Mouse (Mus musculus) midbrain, embryonic 16.5 days (tissue): ENCODE data around the gene Zbtb37. TPM values are rescaled to one million over a fixed set of nuclear protein-coding genes. Genes with fewer than 3 reads are reported as not detected.

Experiments
- ATAC-seq: fragments of 200-750 bp; cut with Nextera tagmentation; 2 replicates; pipeline ENCODE4 v1.8.0; 2017; ENCODE audit warnings: moderate TSS enrichment
- H3K27ac ChIP-seq: fragments of 300-500 bp; sonication (generic); 2 replicates; pipeline ENCODE4 v1.5.1; 2014; ENCODE audit warnings: mild to moderate bottlenecking, low read length, mixed read lengths
- H3K27me3 ChIP-seq: fragments of 300-500 bp; sonication (generic); 2 replicates; pipeline ENCODE4 v1.6.1; 2014; ENCODE audit warnings: low read depth, low read length, mixed read lengths; ENCODE audit not compliant: control insufficient read depth, insufficient read depth
- H3K36me3 ChIP-seq: fragments of 300-500 bp; sonication (generic); 2 replicates; pipeline ENCODE4 v1.6.1; 2014; ENCODE audit warnings: mild to moderate bottlenecking, low read length, moderate library complexity, mixed read lengths; ENCODE audit not compliant: control insufficient read depth, insufficient read depth
- H3K4me1 ChIP-seq: fragments of 300-500 bp; sonication (generic); 2 replicates; pipeline ENCODE4 v1.6.1; 2014; ENCODE audit warnings: mild to moderate bottlenecking, low read length, mixed read lengths; ENCODE audit not compliant: control insufficient read depth, insufficient read depth
- H3K4me2 ChIP-seq: fragments of 300-500 bp; sonication (generic); 2 replicates; pipeline ENCODE4 v1.6.1; 2014; ENCODE audit warnings: mild to moderate bottlenecking, low read length, mixed read lengths
- H3K4me3 ChIP-seq: fragments of 300-500 bp; sonication (generic); 2 replicates; pipeline ENCODE4 v1.5.1; 2014; ENCODE audit warnings: low read depth, mild to moderate bottlenecking, low read length, moderate library complexity, mixed read lengths
- H3K9ac ChIP-seq: fragments of 300-500 bp; sonication (generic); 2 replicates; pipeline ENCODE4 v1.6.1; 2014; ENCODE audit warnings: low read depth, low read length, mixed read lengths
- H3K9me3 ChIP-seq: fragments of 300-500 bp; sonication (generic); replicated peaks from 2 replicates; pipeline ENCODE4 v1.6.1; 2014; ENCODE audit warnings: mild to moderate bottlenecking, low read length, mixed read lengths; ENCODE audit not compliant: control insufficient read depth, poor library complexity, severe bottlenecking
- WGBS: fragments of 180-500 bp; shearing (Covaris S2); extraction: QIAGEN DNeasy Blood & Tissue Kit; methylation state at CpG from one replicate; pipeline ENCODE4 v1.1.7; 2014; 5-methylcytosine and 5-hydroxymethylcytosine counted together
- polyA plus RNA-seq: library from polyadenylated mRNA; unstranded; fragments of >200 nt; fragmentation: Nextera tagmentation; extraction: Ambion mirVana; gene quantifications from 2 replicates; pipeline ENCODE4 v1.2.1, GENCODE M21; 2015

Gene Zbtb37
- polyA plus RNA-seq, 1 experiment from 2014 or later, result 15.8 TPM

DNA sequence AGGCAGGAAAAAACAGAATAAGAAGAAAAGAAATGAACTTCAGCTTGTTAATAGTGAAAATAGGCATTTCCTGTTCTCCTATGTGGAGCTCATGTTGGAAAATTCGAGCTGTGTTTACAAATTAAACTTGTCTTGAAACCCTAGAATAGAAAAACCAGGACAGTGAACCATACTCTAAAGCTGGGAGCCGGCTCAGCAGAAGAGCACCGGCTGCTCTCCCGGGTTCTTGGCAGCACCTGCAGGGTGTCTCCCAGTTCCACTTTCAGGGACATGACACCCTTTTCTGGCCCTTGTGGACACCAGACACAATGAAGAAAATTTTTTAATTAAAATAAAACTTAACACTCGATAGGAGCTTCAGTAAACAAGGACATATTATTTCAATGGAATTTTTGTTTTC is 66.0 kb downstream of the Zbtb37 start:
- 89% methylated on average over 5 of the region's 5 CpGs for WGBS
- no peaks in the 10 kb centered on the region for H3K4me1 ChIP-seq
- no peak for ATAC-seq

DNA sequence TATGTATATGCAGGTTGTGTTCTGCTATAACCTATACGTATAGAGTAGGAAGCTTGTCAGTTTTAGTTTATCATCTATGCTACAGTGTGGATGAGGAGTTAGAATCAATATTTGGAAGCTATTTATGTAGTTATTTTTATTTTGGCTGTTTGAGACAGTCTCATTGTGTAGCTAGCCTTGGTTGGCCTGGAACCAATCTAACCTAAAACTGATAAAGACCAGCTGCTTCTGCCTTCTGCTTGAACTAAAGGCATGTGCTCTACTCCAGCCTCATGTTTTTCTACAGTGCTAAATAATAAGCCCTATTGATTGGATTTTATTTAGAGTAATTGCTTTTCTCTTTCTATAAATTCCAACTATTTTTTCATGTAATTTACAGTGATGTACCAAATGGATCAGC is 67.4 kb downstream of the Zbtb37 start:
- Histone ChIP-seq H3K4me2 (no peak overlapping the region), H3K9me3 (no peaks in the 10 kb centered on the region), H3K4me3 (no peak overlapping the region), H3K4me1 (no peaks in the 10 kb centered on the region), H3K27ac (no peak overlapping the region), H3K36me3 (peaks cover 34% of the 10 kb centered on the region), H3K9ac (no peak overlapping the region), H3K27me3 (no peaks in the 10 kb centered on the region)
- ATAC-seq, result no peak
- WGBS, result 94% methylated on average over 1 of the region's 1 CpGs

More for the DNA sequence above, 66.0 kb downstream of the Zbtb37 start:
- Histone ChIP-seq H3K4me2 (no peak overlapping the region), H3K9me3 (no peaks in the 10 kb centered on the region), H3K9ac (no peak overlapping the region), H3K27me3 (no peaks in the 10 kb centered on the region), H3K36me3 (peaks cover 24% of the 10 kb centered on the region), H3K4me3 (no peak overlapping the region), H3K27ac (no peak overlapping the region)

DNA sequence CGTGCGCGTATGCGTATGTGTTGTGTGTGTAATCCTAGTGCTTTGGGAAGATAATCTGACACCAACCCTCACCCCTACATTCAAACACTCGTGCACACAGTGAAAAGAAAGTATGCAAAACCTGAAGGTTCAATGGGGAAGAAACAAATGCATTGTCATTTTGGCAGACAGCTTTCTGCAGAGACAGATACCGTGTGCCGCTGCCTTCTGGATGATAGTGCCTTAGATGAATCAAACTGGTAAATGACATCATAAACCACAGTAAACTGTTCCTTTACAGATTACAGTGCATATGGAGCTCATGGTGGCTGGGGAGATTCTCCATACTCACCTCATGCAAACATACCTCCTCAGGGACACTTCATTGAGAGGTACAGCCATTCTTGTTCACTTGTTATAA is 71.5 kb downstream of the Zbtb37 start:
- 92% methylated on average over 7 of the region's 7 CpGs for WGBS
- H3K4me2 ChIP-seq, result no peak overlapping the region
- no peak overlapping the region for H3K4me3 ChIP-seq
- ATAC-seq, result no peak
- H3K9ac ChIP-seq, result no peak overlapping the region
- no peaks in the 10 kb centered on the region for H3K9me3 ChIP-seq
- H3K27me3 ChIP-seq, result no peaks in the 10 kb centered on the region
- no peaks in the 10 kb centered on the region for H3K4me1 ChIP-seq
- H3K36me3 ChIP-seq, result peaks cover 38% of the 10 kb centered on the region
- no peak overlapping the region for H3K27ac ChIP-seq

Other genes with a start within 250 kb of the Zbtb37 start
- gene Rabgap1l, start 241.6 kb downstream of the Zbtb37 start, polyA plus RNA-seq, result 39.3 and 41.8 TPM in 2 replicates
- 6.1 and 6.9 TPM in 2 replicates for gene Rc3h1, start 128.4 kb downstream of the Zbtb37 start, polyA plus RNA-seq
- 3.3 and 4.5 TPM in 2 replicates for gene Serpinc1, start 56.3 kb downstream of the Zbtb37 start, polyA plus RNA-seq
- gene Dars2, start 35.8 kb upstream of the Zbtb37 start, polyA plus RNA-seq, result 24.2 and 25.5 TPM in 2 replicates
- gene Cenpl, start 35.9 kb upstream of the Zbtb37 start, polyA plus RNA-seq, result 10.1 and 11.4 TPM in 2 replicates
- gene Klhl20, start 96.7 kb upstream of the Zbtb37 start, polyA plus RNA-seq, result 19.6 and 19.8 TPM in 2 replicates
- 35.3 and 36.1 TPM in 2 replicates for gene Ankrd45, start 107.8 kb upstream of the Zbtb37 start, polyA plus RNA-seq
- gene Tex50, start 124.5 kb upstream of the Zbtb37 start, polyA plus RNA-seq, result 1.7 and 1.8 TPM in 2 replicates
- 127 and 137 TPM in 2 replicates for gene Prdx6, start 216.4 kb upstream of the Zbtb37 start, polyA plus RNA-seq